Mouse (Mus musculus): ENCODE measurements at regions not wholly inside any gene's neighbourhood (a gene's known extent, or its start where the extent isn't known, plus 50 kb on each side); places are given as distances from the start of the nearest gene placed in this dataset.

DNA sequence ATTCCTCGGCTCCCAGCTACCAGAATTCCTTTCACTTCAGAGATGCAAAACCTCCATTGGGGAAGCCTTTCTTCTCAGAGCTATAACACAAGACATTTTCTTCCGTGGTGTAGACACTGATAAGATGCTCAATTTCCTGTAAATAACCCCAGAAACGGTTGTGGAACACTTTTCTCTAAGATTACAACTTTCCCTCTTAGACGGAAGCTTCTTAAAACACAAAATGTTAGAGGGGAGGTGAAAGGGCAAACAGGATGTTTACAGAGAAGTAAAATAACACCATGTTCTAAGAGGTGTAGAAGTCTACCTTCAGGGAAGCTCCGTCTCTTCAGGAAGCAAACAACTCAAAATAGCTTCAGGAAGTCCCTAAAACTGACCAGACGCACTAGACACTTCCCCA lies 65.4 kb upstream of the Sv2b start:
- TF ChIP-seq CTCF (IDR thresholded peaks at IDR 0.05; ENCODE audit: control insufficient read depth, insufficient read depth, insufficient read length) (no peak), CEBPB (IDR thresholded peaks at IDR 0.05; ENCODE audit: low read depth) (no peak), MAX (IDR thresholded peaks at IDR 0.05) (no peak)

Measured in C2C12 (cell line).